Mouse (Mus musculus) inflammation-experienced regulatory T-cells, adult 6 months (primary cell): ENCODE results near the gene Nexmif. TPM values are rescaled to one million over a fixed set of nuclear protein-coding genes. Genes with fewer than 3 reads are reported as not detected.
"Not testable (repeated sequence)": the region's sequence is repeated elsewhere in the genome, so short reads cannot be mapped to it uniquely, and the experiment has no call there.

Experiments
- ATAC-seq: one replicate; pipeline ENCODE4 v1.8.0; 2017
- polyA plus RNA-seq, 3 experiments: library from polyadenylated mRNA; unstranded; fragments of 100-300 nt; shearing (Covaris generic); gene quantifications; one replicate each; pipeline ENCODE4 v1.2.1; 2017

The Nexmif gene
- polyA plus RNA-seq: not detected

GRCm38 (mm10) chrX:104200736-104201591 lies at the start of gene Nexmif:
Gene Nexmif, minus strand, starts transcription at chrX:104201185.
- no peak for ATAC-seq

GRCm38 (mm10) chrX:104208701-104209100 lies 7.7 kb upstream of the Nexmif start:
- ATAC-seq: no peak

DNA sequence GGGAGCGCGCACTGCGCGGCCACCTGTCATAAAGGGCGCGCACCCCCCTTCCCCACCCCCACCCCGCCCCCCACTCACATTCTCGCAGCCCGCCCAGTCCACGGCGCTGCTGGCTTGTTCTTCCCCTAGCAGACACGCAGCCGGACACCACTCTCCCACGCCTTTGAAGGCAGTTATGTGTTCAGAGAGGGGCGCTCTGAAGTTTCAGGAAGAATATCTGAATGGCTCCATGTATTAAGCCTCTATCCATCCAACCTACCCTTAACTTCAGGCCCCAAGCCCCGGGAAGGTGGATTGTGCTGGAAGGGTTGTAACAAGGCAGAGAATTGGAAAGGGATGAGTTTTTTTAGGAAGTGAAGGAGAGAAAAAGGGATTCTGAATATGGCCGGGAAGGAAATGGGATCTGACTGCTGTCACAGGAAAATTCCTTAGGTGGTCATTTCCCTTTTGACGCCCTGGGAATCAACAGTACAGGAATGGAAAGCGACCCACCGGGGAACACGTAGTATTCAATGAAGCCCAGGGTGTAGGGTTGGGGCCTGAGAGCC lies 681 bp upstream of the Nexmif start:
- ATAC-seq: no peak

GRCm38 (mm10) chrX:104200388-104200735 lies 623 bp downstream of the Nexmif start:
- no peak for ATAC-seq

GRCm38 (mm10) chrX:104199611-104200387 lies 1.2 kb downstream of the Nexmif start:
- no peak for ATAC-seq

DNA sequence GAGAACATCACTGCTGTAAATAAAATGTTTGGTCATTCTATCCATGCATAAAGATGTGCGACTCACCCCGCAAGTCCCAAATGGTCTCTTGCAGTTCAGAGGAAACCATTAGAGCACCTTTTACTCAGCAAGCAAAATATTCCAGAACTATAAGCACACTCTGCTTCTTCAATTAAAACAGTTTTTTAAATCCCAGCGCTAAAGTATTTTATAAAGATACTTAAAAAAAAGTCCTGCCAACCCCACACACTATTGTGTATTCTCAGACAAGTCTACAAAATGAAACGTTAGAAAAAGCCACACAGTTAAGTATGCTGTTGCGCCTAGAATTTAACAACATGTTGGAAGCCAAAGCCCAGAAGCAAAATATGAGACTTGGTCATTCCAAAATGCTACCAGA lies 1.9 kb downstream of the Nexmif start:
- no peak for ATAC-seq

GRCm38 (mm10) chrX:104196561-104196960 lies 4.4 kb downstream of the Nexmif start:
- no peak for ATAC-seq

GRCm38 (mm10) chrX:104179257-104179656 lies 21.7 kb downstream of the Nexmif start:
- ATAC-seq: peak; percentile 48

DNA sequence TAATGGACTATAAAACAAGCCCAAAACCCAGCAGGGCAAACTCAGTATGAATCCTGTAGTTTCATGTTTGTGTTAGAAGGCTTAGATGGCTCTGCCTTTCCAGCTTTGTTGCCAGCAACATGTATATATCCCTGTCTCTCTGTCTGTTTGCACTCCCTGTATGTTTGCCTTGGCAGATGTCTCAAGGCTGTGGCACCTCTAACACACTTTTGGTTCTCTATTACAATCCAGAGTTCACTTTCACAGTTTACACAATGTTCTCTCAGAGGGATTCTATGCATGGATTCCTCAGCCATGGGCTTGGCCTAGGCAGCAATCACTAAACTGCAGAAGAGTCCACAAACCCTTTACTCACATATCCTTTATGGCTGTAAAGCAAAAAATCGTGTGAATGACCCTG lies 50.9 kb downstream of the Nexmif start:
- ATAC-seq: no peak

DNA sequence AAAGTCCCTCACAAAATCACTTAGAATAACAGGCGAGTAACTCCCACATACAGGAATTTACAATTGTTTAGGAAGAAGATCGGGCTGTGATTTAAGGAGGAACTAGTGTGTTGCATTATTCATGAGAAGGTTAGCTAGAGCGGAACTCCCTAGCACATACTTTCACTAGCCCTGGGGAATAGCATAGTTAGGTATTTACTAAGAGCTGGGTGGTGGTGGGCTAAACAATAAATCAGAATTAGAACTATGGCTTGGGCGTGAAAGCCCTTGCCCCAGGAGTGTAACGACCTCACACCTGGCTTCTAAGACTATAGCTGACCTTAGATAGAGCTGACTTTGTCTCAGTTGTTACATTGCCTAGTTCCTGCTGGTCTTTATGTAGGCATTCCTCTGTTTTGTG lies 85.7 kb downstream of the Nexmif start:
- ATAC-seq: not testable (repeated sequence)

GRCm38 (mm10) chrX:104114596-104114995 lies 86.4 kb downstream of the Nexmif start:
- ATAC-seq: no peak

- no peak for ATAC-seq
These were observed 146.1 kb downstream of the Nexmif start for GRCm38 (mm10) chrX:104054848-104055247.

GRCm38 (mm10) chrX:104040276-104040675 lies 160.7 kb downstream of the Nexmif start:
- no peak for ATAC-seq

GRCm38 (mm10) chrX:104033843-104034242 lies 167.1 kb downstream of the Nexmif start:
- ATAC-seq: no peak

- no peak for ATAC-seq
These were observed 168.2 kb downstream of the Nexmif start for GRCm38 (mm10) chrX:104032756-104033155.

Other genes starting within 250 kb of the Nexmif start
- gene Rlim, start 219.9 kb downstream of the Nexmif start, polyA plus RNA-seq: 10 to 100 TPM; 29.2 to 33.3 (median 30.4) TPM
- 10 to 100 TPM; 19.4 to 30.0 (median 24.7) TPM for gene Abcb7, start 212.7 kb upstream of the Nexmif start, polyA plus RNA-seq